Mouse (Mus musculus): Measurements from ENCODE around the gene Polrmt.

GRCm38 (mm10) chr10:79793738-79794490, 47.5 kb upstream of the Polrmt start:
- TF ChIP-seq POLR2A (IDR thresholded peaks at IDR 0.05; ENCODE audit: borderline replicate concordance, insufficient read depth, low read length) (no peak), CTCF (IDR thresholded peaks at IDR 0.05; ENCODE audit: borderline replicate concordance, insufficient read depth, low read depth, low read length) (no peak)
